Mouse (Mus musculus) kidney, adult 2 months (tissue): ENCODE measurements around the gene Trappc10.

Experiments used
- CTCF ChIP-seq: fragments of 200-500 bp; conservative IDR thresholded peaks from 2 replicates; pipeline ENCODE4 v1.5.1; 2011; ENCODE audit warnings: low read depth, mild to moderate bottlenecking, control low read depth, low read length, moderate library complexity, mixed read lengths; ENCODE audit not compliant: insufficient read depth, insufficient read length
- POLR2A ChIP-seq: fragments of 200-500 bp; IDR thresholded peaks from one replicate; pipeline ENCODE4 v1.6.1; 2011; ENCODE audit warnings: low read depth, low read length, control low read depth

- TF ChIP-seq CTCF (no peak), POLR2A (no peak)
These were observed 28.5 kb upstream of the Trappc10 start for GRCm38 (mm10) chr10:78272932-78273331.
